Mouse (Mus musculus) spleen, postnatal 36 days (tissue): Measurements from ENCODE around the gene Tmem43.

Experiments used
- DNase-seq, 2 experiments: peaks; one replicate each; pipeline ENCODE4 v3.0.0; 2022; ENCODE audit warnings: low spot score in 2 of 2, mixed read lengths in 1 of 2

Tmem43 gene

DNA sequence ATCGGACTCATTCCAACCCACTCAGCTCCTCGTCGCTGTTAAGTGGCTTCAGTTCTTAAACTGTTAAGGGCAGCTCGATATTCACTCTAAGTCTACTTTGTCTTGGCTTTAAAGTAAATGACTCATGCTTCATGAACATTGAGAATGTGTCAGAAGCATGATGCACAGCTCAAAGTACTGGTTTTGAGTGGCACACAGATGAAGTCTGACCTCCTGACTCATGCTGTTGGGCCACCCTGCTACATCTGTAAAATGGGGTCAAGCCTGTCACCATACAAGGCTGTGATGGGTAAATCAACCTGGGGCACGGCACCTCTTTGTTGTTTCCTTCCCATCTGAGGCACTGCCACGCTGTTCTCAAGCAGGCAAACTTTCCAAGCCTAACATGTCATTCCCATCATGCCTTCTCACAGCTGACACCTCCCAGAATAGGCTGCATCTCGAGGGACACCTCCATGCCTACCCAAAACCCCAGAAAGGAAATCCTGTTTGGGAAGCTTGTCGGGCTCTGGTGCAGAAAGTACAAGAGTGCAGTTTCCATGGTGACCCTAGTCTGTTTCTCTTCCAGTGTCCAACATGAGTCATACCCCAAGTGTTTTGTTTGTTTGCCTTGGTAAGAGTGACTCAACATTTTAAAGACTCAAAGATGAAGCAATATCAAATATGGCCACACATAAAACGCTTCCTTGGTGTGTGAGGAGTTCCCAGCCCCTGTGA is 15.2 kb downstream of the Tmem43 start:
- peak in 1 of 2 experiments; percentile 12 for DNase-seq

DNA sequence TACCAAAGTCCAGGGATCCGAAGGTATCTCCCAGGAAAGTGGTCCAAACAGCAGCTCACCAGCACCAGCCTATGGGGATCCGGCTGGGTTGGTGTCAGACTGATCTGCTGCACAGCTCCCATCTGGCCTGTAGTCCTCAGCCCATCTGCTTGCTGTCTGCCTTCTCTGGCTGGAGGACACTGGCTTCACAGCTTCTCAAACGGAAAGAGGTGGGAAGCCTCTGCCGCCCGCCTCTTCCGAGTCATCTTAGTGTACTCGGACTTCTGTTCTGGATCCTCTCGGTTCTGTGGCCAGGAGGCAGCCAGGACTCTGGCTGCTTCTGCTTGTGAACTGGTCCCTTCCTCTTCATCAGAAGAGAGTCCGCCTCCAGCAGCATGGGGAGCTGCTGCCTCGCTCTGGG is 16.4 kb downstream of the Tmem43 start:
- no peak for DNase-seq

DNA sequence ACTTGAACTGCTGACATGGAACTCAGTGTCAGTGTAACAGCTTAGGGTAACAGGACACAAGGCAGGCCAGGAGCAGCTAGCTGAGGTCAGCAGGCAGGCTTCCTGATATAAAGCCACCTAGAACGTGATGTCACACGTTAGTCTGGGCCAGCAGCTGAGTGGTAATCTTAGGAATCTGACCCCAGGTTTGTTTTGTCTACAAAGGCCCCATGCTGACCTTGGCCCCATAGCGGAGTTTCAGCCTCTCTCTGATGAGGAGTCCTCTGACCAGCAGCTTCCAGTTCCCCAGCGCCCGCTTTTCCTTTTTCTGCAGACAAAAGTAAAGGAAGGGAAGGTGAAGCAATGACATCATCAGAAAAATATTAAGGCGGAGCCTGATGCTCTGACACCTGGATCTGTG is 17.5 kb downstream of the Tmem43 start:
- no peak for DNase-seq

DNA sequence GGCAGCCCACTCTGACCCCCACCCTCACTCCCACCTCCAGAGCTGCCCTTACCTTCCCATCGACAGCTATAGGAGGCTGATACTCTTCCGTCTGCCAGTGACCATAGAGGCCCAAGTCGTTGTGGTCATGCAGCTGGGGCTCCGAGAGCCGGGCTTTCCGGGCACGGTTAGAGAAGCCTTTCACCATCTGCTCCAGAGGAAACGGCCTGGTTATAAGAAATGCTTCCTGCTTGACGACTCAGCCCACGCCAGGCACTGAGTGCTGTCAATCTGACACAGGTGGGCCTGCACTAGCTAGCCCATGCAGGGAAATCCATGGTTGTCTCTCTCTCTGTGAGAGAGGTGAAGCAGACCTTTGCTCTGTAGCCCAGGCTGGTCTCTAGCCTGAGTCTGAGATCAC is 19.6 kb downstream of the Tmem43 start:
- DNase-seq = no peak

DNA sequence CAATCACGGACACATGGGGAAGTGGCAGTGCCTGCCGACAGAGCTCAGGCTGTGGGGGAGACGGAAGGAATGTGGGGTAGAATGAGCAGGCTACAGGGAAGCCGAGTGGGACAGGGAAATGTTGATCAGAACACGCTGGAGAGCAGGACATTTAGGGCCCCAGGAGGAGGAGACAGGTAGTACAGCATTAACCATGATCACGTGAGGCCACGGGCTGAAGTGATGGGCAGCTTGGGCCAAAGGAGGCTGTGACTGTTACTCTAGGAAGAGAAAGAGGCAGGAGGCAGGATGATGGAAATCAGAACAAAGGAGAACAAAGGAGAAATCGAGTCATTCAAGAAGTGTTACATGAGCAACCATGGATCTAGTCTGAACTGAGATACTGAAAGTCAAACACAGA is 21.0 kb downstream of the Tmem43 start:
- DNase-seq = no peak

DNA sequence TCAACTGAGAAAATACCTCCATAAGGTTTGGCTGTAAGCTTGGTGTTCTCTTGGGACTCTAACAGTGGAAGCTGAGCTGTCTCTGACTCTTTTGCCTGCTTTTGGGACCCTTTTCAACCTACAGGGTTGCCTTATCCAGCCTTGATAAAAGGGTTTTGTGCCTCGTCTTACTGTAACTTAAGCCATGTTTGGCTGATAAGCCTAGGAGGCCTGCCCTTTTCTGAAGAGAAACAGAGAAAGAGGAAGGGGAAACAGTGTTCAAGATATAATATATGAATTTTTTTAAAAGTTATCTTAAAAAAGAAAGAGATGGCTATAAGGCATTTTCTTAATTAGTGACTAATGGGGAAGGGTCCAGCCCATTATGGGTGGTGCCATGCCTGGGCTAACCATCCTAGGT is 29.8 kb downstream of the Tmem43 start:
- no peak for DNase-seq

DNA sequence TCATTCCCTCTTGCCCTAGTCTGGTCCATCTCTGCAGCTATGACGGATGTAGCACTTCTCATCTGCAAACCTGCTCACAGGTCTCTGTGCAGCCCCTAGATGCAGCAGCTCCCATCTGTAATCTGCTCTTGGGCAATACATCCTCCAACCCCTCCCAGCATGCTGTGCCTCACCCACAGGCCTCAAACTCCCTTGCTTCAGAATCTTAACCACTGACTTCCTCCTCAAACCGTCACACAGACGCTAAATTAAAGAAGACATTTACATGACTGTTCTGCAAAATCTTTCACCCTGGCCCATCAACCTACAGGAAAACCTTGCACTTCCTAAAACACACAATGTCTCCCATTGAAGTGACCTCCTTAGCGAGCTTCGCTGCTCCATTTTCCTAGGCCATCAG is 32.5 kb downstream of the Tmem43 start:
- DNase-seq = peak; percentile 35 to 49

DNA sequence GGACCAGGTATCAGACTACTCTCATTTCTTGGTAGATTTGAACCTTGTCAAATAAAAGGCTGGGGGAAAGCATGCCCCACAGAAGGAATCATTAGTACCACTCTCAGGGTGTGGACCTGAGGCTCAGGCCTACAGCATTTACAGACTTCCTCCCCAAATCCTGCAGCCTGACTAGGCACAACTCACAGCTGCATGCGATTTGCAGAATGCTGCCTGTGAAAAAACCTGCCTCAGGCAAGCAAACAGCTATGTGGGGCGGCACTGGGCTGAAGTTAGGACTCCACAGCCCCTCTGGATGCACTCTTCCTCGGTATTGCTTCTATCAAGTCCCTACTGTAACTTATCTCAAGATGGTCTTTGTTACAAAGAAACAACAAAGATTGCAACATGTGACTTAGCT is 34.5 kb downstream of the Tmem43 start:
- no peak for DNase-seq

DNA sequence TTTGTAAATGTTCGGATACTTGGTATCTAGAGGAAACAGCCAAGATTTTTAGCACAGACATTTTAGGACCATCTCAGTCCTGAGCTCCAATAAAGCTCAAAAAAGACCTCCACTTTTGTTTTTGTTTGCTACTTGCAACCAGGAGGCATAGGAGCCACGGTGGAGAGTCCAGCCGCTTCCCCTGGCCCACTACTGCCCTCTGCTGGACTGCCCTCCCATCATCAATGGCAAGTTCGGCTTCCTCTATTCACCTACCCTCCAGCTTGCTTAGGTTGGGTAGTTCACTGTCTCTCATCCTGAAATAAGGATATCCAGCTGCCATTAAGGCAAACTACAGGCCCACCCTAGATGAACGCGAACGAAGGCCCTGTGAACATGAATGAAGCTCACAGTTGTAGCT is 35.8 kb downstream of the Tmem43 start:
- peak; percentile 57 to 59 for DNase-seq

DNA sequence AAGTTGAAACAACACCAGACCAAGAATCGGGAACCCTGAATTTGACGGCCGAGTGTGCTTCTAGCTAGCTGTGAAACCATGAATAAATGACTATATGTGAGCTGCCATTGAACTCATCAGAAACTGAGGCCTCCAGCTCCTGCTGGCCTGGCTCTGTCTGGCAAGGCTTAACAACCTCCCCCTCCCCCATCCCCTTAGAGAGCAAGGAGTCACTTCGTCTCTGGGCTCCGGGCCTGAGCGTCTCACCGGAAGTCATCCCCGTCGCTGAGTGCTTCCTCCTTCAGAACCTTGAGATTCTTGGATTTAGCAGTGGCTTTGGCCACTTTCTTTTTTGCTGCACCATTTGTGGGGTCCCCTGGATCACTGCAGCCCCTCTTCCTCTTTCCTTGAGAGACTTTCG is 36.7 kb downstream of the Tmem43 start:
- DNase-seq = no peak

DNA sequence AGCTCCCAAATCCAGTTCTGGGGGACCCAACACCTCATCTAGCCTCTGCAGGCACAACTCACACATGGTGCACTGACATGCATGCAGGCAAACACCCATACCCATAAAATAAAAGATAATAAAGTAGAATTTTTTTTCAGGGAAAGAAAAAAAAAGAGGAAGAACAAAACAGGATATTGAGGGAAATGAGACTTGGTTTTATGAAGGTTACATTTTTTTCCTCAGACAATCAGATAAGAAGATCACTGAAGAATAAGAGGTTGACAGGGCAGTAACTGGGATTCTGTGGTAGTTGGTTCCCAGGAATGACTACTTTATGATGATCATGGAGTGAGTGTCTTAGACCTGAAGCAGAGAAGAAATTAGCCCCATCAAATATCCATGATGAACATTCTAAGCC is 40.6 kb downstream of the Tmem43 start:
- DNase-seq = no peak

DNA sequence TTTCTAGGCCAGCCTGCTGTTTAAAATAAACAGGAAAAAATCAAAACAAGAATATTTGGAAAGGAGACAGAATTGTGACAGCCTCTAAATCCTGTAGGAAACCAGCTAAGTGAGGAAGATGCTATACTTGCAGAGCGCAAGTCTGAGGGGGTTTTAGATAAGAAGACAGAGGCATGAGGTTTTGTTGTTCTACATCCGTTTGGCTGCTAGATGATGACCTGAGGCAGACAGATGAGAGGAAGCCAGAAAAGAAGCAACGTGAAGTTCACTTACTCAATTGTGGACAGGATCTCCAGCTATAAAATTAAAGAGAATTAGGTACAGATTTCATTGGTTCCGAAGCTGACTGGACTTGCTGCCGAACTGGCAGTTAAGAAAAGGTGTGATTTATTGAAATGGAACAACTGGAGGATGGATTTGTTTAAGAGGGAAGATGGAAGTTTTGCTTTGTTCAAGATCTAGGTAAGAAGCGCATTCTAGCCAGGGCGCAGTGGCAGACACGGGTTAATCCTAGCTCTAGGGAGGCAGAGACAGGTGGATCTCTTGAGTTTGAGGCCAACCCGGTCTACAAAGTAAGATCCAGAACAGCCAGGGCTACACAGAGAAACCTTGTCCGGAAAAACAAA is 41.3 kb downstream of the Tmem43 start:
- DNase-seq = no peak

DNA sequence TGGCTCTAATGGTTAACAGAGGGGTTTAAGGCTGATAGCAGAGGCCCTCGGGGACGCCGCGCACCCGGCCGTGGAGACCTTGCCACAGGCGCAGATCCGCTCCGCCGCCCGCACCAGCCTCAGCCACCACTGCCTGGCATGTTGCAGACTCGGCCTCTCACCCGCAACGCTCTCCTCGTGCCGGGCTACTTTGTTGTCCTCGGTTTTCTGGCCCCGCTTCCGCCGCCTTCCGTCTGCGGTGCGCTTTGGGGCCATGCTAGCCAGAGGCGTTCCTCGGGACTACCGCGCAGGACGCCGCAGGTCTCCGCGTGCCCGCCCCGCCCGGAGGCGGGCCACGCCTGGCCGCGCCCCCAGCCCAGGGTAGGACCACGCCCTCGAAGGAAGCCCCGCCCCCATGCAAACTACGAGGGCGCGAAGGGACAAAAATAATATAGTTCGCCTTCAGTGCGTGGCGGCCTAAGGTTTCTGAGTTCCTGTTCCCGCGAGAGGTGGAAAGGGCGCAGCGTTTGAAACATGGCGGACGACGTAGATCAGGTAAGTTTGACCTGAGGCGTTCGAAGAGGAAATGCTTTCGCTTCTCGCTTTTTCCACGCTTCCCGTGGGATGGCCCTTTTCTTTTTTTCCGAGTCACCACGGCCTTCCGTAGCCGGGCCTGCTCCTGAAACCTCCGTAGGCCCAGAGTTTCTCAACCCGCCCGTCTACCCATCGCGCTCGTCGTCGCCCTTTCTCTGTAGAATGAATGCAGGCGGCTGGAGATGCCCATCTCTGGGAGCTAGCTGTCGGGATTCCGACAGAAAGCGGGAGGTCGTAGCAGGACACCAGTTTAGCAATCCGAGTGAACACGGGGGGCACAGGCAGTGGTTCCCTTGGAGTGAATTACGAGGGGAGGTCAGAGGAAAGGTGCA is 42.3 kb downstream of the Tmem43 start, which contains the start of the genes Xpc and Lsm3:
TSS of gene Xpc (minus strand) at position 344 of the 905 bp plus-strand sequence.
TSS of gene Lsm3 (plus strand) at position 384 of the 905 bp plus-strand sequence.
- DNase-seq = peak; percentile 95 to 96

DNA sequence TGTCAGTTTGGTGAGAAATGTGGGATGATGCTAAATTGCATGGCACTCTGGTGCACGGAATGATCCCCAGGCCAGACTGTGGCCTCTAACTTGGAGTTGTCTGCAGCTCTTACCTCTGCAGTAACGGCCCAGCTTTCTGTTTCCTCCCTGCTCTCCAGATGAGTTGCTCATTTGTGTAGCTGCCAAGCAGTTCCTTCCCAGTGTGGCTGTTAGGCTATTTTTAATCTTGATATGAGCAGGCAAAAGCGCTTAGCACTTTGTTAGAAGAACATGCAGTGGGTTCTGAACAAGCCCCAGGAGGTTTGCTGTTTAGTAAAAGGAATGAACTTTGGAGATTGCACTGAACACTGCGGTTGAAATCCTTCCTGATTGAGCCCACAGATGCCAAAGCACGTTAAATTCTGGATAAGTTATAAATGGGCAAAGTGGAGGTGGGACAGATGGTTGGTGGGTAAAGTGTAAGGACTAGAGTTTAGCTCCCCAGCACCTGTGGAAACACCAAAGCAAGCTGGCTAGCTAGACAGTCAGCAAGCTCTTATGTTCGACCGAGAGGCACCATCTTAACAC is 45.0 kb downstream of the Tmem43 start:
- DNase-seq = no peak

DNA sequence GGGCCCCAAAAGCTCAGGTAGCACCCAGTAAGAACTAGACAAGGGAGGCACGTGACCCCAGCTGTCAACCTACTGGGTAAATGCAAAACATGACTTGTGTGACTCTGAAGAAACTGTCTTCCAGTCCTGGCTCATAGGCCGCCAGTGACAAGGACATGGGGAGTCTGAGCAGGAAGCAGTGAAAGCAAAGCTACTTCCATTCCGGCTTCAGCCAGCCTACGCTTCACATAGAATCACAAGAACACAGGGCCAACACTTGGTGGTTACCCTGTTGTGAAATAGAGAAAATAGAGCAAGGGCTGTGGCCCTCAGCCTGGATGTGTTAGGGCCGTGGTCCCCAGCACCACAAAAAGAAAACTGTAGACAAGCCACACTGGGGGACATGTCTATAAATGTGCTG is 49.3 kb downstream of the Tmem43 start:
- DNase-seq = no peak

DNA sequence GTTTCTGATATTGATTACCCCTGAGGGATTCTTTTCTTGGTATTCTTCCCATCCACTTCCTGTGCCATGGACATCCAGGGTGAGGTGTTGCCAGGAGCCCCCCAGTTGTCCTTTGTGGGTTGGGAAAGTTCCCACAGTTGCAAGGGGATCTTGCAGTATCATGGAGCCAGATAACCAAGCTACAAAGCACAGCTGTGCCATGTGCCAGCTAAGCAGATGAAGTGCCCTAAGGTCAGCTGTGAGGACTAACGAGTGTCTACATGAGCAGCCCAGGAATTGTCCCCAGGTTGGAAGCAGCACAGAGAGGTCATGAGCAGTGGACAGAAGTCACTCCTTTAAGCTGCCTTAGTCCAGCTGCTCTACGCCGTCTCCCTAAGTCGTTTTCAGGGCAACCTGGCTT is 52.0 kb downstream of the Tmem43 start:
- no peak for DNase-seq

DNA sequence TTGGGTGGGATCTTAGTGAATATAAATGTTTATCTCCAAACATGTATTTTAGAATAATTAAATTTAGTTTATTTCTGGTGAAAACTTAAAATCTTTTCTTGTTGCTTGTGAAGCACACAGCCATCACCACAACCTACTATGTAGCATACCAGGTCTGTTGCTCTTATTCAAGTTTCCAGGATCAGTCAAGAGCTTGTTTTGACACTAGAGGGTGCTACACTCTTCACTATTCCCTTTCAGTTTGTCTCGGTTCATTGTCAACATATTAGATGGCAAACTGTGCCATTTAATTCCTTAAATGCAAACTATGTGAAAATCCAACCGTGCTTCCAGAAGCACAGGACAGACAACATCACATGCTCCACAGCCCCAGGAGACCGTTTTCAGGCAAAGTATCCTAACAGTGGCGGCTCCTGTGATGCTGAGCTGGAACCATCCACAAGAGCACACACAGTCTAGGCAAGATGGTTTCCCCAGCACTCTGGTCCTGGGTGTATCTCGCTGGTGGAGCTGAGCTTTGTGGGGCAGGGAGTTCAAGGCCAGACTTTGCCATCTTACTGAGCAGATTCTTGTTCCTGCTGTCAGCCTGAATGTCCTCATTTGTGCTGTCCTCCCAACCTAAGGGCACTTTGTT is 53.8 kb downstream of the Tmem43 start:
- no peak for DNase-seq

DNA sequence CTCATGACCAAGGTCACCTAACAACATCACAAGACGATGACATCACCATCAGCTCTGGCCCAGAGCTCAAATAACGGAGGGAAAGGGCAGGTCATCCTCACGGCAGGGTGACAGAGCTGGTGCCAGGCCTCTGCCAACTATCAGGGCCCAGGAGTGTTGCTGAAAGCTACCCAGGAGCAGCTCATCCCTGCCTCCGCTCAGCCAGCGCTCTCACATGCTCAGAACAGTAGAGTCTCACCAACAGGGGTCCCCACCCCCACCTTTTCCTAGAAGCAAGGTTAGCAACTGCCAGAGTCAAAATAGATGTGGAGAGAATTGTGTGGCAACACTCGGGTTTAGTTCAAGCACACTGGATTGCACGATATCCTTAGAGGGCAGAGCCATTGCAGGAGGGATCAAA is 54.8 kb downstream of the Tmem43 start:
- no peak for DNase-seq

DNA sequence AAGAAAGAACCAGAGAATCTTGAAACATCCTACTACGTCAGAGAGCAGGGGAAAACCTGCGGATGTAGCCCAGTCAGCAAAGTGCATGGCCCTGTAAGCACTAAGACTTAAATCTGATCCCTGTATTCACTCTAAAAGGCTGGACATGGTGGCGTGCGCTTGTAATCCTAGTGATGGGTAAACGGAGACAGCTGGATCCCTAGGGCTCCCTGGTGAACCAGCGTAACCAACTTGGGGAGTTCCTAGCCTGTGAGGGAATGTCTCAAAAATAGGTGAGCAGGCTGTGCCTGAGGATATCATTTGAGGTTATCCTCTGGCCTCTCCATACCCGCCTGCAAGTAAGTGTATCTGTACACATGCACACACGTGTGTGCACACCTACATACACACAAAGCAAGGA is 57.2 kb downstream of the Tmem43 start:
- no peak for DNase-seq

DNA sequence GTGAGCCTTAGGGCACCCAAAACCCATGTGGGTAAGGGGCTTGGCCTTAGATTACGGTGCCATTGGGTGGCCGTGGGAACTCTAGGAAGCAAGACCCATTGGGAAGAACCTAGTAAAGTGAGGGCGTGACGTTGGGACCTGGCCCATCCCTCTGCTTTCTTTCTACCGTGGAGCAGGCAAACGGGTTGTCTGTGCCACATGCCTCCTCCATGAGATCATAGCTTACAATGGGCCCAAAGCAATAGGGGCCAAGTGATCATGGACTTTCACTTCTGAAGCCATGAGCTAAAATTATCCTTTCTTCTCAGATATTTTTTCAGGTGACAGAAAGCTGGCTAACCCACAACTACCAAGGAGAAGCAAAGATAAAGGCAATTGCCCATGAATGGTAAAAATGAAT is 57.8 kb downstream of the Tmem43 start:
- no peak for DNase-seq

DNA sequence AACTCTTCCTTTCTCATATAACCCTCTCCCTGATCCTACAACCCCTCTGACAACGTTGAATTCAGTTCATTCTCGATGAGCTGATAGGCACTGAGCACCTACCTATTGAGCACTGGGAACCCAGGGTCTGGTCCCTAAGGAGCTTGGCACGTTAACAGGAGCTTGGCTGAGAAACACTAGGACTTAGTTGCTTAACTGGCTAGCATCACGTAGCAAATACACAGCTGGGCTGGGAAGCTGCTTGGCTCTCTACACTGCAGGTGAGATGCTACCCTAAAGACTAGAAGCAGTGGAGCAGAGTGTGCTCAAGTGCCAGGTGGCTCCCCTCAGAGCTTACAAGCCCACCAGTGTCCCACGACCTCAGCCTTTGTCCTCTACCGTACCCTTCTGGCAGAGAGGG is 59.2 kb downstream of the Tmem43 start:
- DNase-seq = no peak

DNA sequence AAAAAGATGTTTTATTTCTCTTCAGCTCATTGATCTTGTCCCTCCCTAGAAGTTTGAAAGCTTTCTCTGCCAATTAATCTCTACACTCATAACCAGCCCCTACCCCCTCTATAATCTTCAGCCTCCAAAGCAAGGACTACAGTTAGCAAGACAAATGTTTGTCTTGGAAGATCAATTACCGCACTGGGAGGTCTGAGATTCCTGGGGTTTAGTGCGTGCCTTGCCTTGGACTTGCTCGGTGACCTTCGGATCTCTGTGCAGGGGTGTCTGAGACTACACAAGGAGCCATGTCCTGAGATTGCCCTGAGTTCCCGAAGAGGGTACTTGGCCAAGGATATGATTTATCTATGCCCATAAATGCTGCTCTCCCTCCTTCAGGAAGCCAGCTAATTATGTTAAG is 59.9 kb downstream of the Tmem43 start:
- no peak for DNase-seq
